In the genomic region with DNA sequence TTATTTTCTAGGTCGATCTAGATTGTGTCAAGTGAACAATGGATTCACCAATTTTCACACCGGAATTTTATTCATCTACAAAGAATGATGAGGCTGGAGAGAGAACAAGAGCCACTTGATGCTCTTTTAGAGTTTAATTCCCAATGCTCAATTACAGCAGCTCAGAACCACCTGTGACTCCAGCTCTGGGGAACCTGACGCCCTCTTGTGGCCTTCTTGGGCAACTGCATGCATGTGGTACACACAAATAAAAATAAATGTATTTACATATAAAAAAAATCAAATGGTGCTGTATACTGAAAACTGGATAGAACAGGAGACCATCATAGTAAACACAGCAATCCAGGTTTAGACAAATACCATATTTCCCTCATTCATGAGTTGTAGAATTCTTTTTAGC, we compare ENCODE assay signal across 12 mouse cellular contexts. TPM values are rescaled to one million over a fixed set of nuclear protein-coding genes. Genes with fewer than 3 reads are reported as not detected.
DNase-seq lines count a peak whose midpoint lies in the region; ATAC-seq and TF ChIP-seq lines count a peak whose summit lies in the region.
"Had no signal": no experiment of that assay in that cellular context is flagged by ENCODE, and none has a peak within 500 bp of the region (broad histone marks: within the 10 kb centered on the region; RNA-seq: fewer than 3 reads in every experiment).

No protein-coding gene starts in this region.

- H3K4me2 ChIP-seq in hindbrain, postnatal 0 days (ENCODE audit: low read depth, low read length): no peak overlapping the region
- H3K4me2 ChIP-seq: intestine, embryonic 15.5 days; neural tube, embryonic 15.5 days had no signal

- peak; percentile 5 for DNase-seq in hindbrain, postnatal 0 days (ENCODE audit: low spot score)
- no peak for DNase-seq in hindbrain, embryonic 10.5 days (ENCODE audit: low spot score)
- DNase-seq in thymus, postnatal 14 days: peak; percentile 13
- no peak for DNase-seq in thymus, postnatal 36 days
- peak; percentile 34 for DNase-seq in c-Kit-positive CD71-positive TER-119-positive erythroid progenitor cells, embryonic 14.5 days (ENCODE audit: low spot score)
- DNase-seq in urinary bladder, postnatal 4 days (ENCODE audit: low spot score in 2 of 2): no peak
- no peak for DNase-seq in left cerebral cortex, postnatal 14 days (ENCODE audit: low spot score in 2 of 2)
- DNase-seq in heart, postnatal 36 days: no peak
- DNase-seq: gastrocnemius, postnatal 36 days; lung, adult 18-20 months had no signal

- H3K27me3 ChIP-seq in hindbrain, postnatal 0 days (ENCODE audit: insufficient read depth, low read length): no peaks in the 10 kb centered on the region
- H3K27me3 ChIP-seq in hindbrain, embryonic 10.5 days (ENCODE audit: insufficient read depth, poor library complexity, severe bottlenecking): no peaks in the 10 kb centered on the region
- H3K27me3 ChIP-seq: intestine, embryonic 15.5 days; neural tube, embryonic 15.5 days had no signal

- TF ChIP-seq CTCF in hindbrain, postnatal 0 days (IDR thresholded peaks at IDR 0.05; ENCODE audit: low read depth): peak; percentile 65

- H3K4me3 ChIP-seq in hindbrain, postnatal 0 days (ENCODE audit: low read length): no peak overlapping the region
- no peak overlapping the region for H3K4me3 ChIP-seq in hindbrain, embryonic 10.5 days
- H3K4me3 ChIP-seq: intestine, embryonic 15.5 days; neural tube, embryonic 15.5 days had no signal

- ATAC-seq in hindbrain, postnatal 0 days: no peak
- ATAC-seq: intestine, embryonic 15.5 days had no signal

- H3K27ac ChIP-seq in hindbrain, postnatal 0 days: no peak overlapping the region
- no peak overlapping the region for H3K27ac ChIP-seq in hindbrain, embryonic 10.5 days
- H3K27ac ChIP-seq: intestine, embryonic 15.5 days; neural tube, embryonic 15.5 days had no signal

- H3K9ac ChIP-seq in hindbrain, postnatal 0 days (replicated peaks; ENCODE audit: low read length): no peak overlapping the region
- H3K9ac ChIP-seq: intestine, embryonic 15.5 days; neural tube, embryonic 15.5 days had no signal

- no peaks in the 10 kb centered on the region for H3K4me1 ChIP-seq in hindbrain, postnatal 0 days (ENCODE audit: insufficient read depth, low read length)
- H3K4me1 ChIP-seq in hindbrain, embryonic 10.5 days (replicated peaks): peaks cover 9% of the 10 kb centered on the region; the same call in 1 of the 2 replicates
- H3K4me1 ChIP-seq: intestine, embryonic 15.5 days had no signal

- intact Hi-C loops in left cerebral cortex, postnatal 14 days (cut with DNase I): no loop called here
- intact Hi-C loops in heart, postnatal 36 days (cut with DNase I): no loop called here

- H3K36me3 ChIP-seq in hindbrain, postnatal 0 days (ENCODE audit: insufficient read depth, low read length): no peaks in the 10 kb centered on the region
- no peaks in the 10 kb centered on the region for H3K36me3 ChIP-seq in hindbrain, embryonic 10.5 days
- H3K36me3 ChIP-seq: intestine, embryonic 15.5 days; neural tube, embryonic 15.5 days had no signal

- 56% methylated on average over 3 of the region's 3 CpGs for WGBS in hindbrain, postnatal 0 days
- WGBS in hindbrain, embryonic 10.5 days: 56% methylated on average over 3 of the region's 3 CpGs

- no peaks in the 10 kb centered on the region for H3K9me3 ChIP-seq in hindbrain, postnatal 0 days (ENCODE audit: low read length)
- H3K9me3 ChIP-seq in hindbrain, embryonic 10.5 days: 0 out of 2 replicates have a peak, but pooled peaks cover 3% of the 10 kb centered on the region
- H3K9me3 ChIP-seq: intestine, embryonic 15.5 days; neural tube, embryonic 15.5 days had no signal

RNA-seq across cellular contexts. Expression of a gene that starts 1.5 kb away (rescaled TPM):
- total RNA-seq in hindbrain, postnatal 0 days (2014; rRNA removed): 35.6 and 36.8 TPM in 2 replicates
- polyA plus RNA-seq in hindbrain, postnatal 0 days (2015; fragmentation: Nextera tagmentation; extraction: Ambion mirVana): 23.2 and 27.4 TPM in 2 replicates
- 6.4 and 8.8 TPM in 2 replicates for polyA plus RNA-seq in hindbrain, embryonic 10.5 days (2016; fragmentation: Nextera tagmentation; extraction: Ambion mirVana)
- total RNA-seq in left cerebral cortex, postnatal 14 days (2021): 10 to 100 TPM; 50.7 to 56.1 TPM
- 1 to 10 TPM in 1 of 2 experiments, under 1 TPM in 1; 0.43 to 1.0 TPM for total RNA-seq in heart, postnatal 36 days (2021)

RNA-seq across cellular contexts. Expression of a gene that starts 12.5 kb away (rescaled TPM):
- total RNA-seq in hindbrain, postnatal 0 days (2014; rRNA removed): 2.6 TPM in 2 replicates
- 1.8 and 2.0 TPM in 2 replicates for polyA plus RNA-seq in hindbrain, postnatal 0 days (2015; fragmentation: Nextera tagmentation; extraction: Ambion mirVana)
- 0.16 and 0.30 TPM in 2 replicates for polyA plus RNA-seq in hindbrain, embryonic 10.5 days (2016; fragmentation: Nextera tagmentation; extraction: Ambion mirVana)
- 10 to 100 TPM; 12.7 to 16.9 TPM for total RNA-seq in left cerebral cortex, postnatal 14 days (2021)
- total RNA-seq in heart, postnatal 36 days (2021): 1 to 10 TPM; 1.2 to 1.4 TPM

Comparison
In these comparisons a context has a peak if more than half of its experiments do, and no peak if none do; other contexts are left out.
1. DNase-seq: peak in hindbrain, postnatal 0 days (single experiment), thymus, postnatal 14 days (single experiment) and c-Kit-positive CD71-positive TER-119-positive erythroid progenitor cells, embryonic 14.5 days (single experiment); none in hindbrain, embryonic 10.5 days (single experiment), thymus, postnatal 36 days (0 of 2), urinary bladder, postnatal 4 days (0 of 2), left cerebral cortex, postnatal 14 days (0 of 2) and heart, postnatal 36 days (0 of 2).
2. RNA of a gene that starts 1.5 kb away (total RNA-seq): 50.7 to 56.1 TPM in left cerebral cortex, postnatal 14 days and 35.6 to 36.8 TPM in hindbrain, postnatal 0 days; 0.43 to 1.0 TPM in heart, postnatal 36 days; every median in the first group is over 10 times any median in the second.